Mouse (Mus musculus): ENCODE measurements around the gene Pex10. TPM values are rescaled to one million over a fixed set of nuclear protein-coding genes. Genes with fewer than 3 reads are reported as not detected.

Gene Pex10
- polyA plus RNA-seq, 2 experiments from 2014 or later = 9.7 to 10.4 TPM

DNA sequence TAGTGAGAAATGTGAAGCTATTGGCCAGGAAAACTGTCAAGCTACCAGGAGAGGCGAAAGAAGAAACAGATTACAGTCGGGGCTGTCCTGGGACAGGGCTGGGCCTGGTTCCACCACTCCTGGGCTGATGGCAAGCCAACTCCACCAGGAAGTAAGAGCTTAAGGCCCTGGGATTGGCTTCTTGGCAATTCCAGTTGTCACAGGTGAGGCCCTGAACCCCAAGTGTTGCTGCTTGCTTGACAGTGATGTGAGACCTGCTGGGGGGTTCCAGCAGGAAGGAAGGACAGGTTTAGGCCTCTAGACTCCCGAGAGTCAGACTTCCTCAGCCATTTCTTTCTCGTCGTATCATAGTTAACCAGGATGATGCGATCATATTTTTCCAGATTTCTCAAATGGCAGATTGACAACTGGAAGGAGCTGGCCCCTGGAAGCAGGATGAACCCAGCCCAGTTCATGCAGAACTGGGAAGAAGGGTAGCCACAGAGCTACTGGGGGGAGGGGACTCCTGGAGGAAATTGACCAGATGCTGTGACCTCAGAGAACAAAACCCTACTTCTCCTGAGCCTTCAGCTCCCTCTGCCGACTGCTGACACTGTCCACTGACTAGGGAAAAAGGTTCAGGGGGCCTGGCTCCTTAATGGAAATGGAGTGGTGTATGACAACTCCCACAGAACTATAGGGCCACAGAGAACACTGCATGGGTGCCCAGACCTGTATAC lies 26.8 kb downstream of the Pex10 start:
- ATAC-seq = no peak

DNA sequence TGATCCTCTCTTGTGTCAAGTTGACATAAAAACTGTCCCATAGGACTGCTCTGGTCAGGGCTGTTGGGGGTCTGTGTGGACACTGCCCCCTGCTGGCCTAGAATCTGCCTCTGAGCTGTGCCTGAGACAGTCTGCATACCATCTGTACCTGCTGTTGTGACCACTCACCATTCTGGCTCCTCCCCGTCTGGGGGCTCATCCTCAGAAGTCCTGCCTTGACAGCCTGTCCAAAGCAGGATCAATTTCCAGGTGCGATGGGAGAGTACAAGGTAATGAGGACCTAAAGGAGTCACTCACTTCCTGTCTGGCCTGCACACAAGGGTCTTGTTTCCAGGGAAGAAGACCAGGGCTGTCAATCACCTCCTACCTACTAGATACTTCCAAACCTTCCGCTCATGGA lies 27.7 kb downstream of the Pex10 start:
- ATAC-seq = peak; percentile 28

DNA sequence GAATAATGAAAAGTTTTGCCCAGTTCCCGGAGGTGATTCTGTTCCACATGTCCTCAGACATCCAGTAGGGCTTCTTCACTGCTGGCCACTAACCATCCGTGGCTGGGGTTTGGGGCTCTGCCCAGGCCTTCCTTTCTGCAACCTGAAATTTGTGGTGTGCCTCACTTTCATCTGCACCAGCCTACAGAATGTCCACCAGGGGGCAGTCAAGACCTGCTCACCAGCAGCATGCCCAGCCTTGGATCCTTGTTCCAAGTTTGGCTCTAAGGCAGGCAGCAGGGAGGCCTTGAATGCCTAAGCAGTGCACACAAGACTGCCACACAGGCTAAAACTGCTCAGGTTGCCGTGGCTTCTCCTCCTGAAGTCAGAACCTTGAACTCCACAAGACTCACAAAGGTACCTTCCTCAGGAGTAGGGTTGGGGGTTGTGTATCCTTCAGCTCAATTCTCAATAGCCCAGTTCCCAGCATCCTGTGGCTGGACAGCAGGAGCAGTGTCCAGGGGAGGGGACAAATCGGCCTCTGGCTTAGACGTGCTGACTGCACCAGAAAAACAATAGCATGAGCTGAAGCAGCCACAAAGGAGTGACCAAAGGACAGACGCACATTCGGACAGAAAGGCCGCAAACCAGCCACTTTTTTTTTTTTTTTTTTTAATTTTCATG lies 28.6 kb downstream of the Pex10 start:
- ATAC-seq = peak; percentile 86

DNA sequence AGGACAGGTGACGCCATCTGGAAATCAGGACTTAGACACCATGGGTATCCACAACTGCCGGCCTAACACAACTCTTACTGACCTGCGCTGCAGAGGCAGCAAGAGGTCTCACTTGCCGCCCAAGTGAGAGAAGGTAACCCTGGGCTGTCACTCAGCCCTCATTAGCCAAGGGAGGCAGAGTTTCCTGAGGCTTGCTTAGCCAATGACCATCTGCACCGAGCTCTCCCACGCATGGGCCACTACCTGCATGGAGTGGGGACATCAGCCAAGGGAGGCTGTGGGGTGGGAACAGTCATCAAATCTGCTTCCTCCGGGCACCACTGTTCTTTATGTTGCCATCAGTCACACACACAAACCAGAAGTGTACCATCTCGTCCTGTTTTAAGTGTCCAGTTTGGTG lies 29.2 kb downstream of the Pex10 start:
- no peak for ATAC-seq

DNA sequence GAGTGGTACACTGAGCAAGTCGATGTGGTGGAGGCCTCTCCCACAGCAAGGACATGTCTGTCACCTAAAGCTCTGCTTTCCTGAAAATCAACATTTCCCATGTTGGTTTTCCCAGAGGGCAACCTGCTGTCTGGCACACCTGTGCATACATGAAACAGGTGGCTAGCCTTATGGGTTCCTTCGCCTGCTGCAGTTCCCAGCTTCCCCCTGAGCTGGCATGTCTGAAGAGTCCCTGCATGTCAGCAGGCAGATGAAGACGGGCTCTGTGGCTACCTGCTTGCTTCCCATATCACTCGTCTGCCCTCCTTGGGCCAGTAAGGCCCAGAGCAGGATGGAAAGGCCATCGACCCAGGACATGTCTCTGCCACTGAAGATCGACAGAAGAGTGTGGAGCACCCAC lies 30.6 kb downstream of the Pex10 start:
- ATAC-seq = no peak

DNA sequence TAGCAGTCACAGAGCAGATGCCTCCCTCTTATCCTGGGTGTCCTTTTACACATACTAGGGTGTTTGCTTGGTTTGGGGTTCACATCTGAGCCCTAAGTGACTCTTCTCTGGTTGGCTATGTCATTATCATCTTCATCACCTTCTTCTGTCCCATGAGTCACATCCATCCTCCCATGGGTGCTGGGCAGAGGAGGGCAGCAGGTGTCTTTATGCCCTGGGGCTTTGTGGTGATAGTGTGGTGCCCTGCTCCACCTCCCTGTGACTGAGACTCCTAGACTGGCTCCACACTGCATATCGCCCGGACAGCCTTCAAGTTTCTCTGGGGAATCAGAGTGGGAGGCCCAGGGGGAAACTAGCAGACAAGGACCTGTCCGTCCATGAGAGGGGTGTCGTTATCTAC lies 31.8 kb downstream of the Pex10 start:
- no peak for ATAC-seq

DNA sequence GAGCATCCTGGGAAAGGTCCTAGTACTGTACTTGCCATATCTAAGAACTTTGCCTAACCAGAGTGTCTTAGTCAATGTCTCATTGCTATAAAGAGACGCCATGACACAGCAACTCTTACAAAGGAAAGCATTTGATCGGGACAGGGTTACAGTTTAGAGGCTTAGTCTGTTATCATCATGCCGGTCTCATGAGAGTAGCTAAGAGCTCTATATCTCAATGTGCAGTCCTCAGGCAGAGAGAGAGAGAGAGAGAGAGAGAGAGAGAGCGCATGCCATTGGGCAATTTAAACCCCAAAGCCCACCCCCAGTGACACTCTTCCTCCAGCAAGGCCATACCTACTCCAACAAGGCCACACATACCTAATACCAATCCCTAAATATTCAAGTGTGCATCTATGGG lies 41.1 kb downstream of the Pex10 start:
- ATAC-seq = no peak

DNA sequence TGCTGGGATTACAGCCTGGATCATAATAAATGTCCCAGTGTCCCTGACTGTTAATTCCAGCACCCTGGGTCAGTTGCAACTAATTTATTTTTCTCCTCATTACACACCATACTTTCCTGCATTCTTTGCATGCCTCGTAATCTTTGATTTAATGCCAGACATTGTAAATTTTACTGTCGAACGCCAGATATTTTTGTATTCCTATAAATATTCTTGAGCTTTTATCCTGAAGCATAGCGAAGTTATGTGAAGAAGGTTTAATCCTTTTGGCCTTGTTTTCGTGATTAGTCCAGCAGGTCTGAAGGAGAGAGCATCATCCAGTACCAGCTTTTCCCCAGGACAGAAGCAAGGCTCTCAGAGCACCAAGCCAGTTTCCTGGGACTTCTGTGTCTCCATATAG lies 42.7 kb downstream of the Pex10 start:
- ATAC-seq = no peak

DNA sequence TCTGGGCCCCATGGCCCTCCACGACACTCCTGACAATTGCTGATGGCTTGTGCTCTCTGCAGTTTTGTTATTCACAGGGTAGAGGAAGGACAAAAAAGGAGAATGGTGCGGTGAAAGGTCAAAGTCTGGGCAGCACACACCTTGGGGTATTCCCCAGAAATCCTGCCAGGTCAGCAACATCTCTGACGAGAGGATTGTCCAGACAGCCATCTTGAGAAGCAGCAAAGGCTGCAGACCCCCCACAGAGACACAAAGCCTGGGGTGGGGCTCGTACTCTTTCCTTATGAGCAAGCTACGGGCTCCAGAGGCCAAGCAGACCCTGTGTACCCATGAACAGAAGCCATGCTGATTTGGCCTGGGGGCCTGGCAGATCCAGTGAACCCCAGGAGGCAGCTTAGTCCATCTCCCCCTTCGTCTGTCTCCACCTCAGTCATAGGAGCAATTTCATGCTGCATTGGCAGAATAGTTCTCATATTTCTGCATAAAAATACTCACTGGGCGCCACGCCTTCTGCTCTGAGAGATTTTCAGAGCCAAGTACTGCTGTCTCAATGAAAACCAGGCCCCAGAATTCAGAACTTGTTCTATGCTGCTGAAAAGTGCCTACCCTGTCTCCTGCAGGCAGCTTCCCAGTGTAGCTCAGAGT lies 47.1 kb downstream of the Pex10 start:
- ATAC-seq = no peak

DNA sequence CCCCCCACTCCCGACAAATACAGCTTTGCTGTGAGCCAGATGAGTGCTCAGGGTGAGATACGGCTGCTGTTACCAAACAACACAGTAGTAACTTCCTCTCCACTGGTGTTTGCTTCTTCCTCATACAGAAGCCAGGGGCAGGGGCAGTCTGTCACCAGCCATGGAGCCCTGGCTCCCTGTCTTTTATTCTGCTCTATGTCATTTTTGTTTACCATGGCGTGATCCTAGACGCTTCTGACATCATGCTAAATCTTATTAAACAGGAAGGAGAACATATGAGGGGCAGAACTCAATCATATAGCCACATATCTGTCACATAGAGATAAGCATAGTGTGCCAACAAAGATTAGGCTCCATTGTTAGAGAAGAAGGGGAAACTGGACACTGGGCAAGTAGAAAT lies 49.8 kb downstream of the Pex10 start:
- no peak for ATAC-seq

DNA sequence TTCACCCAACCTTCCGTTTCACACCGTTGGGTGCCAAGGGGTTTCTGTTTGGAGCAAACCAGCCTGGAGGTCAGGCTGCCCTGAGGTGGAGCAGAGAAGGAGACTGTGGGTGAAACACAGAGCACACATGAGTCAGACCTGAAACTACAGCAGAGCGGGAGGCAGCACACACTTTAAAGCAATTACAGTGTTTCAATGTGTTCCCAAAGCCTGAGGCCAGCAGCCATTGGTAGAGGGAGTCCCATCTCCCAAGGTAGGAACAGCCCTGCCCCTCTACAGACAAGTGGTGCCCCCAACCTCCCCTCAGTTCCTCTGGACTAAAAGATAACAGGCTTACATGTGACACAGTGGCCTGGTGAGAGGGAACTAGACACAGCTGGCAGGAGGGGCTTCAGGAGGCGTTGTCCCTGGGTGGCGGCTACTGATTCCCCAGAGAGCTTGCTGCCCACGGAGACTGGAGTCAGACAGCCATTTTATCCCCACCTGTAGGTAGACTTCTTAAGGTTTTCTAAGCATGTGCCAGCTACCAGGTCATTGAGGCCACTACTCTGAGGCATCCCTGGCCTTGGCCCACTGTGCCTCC lies 50.7 kb downstream of the Pex10 start:
- ATAC-seq = no peak

DNA sequence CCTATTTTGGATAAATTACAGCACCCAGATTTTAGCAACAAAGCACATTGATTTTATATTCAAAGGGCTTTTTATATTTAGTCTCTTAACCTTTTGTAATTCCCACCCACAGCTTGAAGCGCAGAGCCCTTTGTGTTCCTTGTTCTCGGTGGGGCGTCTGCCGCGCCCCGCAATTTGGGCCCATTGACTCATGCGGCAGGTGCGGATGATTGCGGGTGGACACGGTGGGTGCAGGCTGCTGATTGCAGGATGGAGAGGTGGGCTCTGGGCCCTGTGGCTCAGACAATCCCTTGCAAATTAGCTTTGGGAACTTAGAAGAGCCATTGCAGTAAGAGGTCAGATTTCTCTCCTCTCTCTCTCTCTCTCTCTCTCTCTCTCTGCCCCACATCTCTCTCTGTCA lies 51.5 kb downstream of the Pex10 start:
- ATAC-seq = no peak

DNA sequence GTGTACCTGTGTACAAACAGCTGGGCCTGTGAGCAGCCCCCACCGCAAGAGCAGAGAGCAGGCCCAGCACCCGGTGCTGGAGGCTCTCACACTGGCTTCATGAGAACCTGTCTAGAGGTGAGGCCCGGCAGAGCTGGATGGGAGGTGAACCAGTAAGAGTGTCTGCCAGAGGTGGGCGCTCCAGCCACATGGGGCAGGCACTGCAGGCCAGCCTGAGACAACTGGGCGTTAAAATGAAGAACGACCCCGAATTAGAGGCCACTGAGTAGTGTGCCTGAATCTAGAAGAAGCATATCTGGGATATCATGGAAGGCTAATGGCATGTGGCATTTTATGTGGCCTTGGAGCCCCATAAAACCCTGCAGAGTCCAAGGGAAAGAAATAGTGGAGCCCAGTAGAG lies 53.2 kb downstream of the Pex10 start:
- no peak for ATAC-seq

DNA sequence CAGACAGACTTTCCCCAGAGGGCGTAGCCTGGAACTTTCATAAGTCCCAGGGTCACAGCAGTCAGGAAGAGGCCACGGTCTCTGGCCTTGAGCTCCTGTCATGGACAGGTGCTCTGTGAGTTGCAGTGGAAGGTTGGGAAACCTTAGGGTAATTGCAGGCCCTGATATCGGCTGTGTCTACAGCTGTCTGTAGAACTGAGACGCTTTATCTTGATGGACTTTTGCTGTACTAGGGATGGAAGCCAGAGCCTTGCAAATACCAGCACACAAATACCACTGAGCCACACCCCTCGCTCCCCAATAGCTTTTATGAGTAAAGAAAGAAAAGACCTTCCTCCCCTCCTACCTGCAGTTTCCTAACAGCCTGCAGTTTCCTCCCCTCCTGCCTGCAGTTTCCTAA lies 53.8 kb downstream of the Pex10 start:
- ATAC-seq = no peak

DNA sequence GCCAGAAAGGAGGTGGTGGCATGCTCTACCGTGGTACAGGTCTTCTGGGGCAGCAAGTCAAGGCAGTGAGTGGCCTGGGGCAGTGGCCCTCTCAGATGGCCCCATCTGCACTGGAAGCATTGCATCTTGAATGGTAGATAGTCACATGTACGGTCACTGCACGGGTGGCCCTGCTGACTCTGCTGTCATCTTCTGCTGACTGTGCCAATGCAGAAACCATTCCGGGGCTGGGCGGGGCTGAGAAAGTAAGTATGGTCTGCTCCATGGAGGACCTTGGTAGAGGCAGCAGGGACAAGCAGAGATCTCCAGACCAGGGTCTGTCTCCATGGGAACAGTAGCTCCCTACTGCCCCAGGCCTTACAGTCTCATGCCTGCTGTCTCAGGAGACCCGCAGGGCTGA lies 54.4 kb downstream of the Pex10 start:
- ATAC-seq = no peak

Other genes with a start within 250 kb of the Pex10 start
- not detected for gene Ttc34, start 229.6 kb upstream of the Pex10 start, polyA plus RNA-seq (2017; shearing (Covaris generic))
- not detected for gene Mmel1, start 197.4 kb upstream of the Pex10 start, polyA plus RNA-seq (2017; shearing (Covaris generic))
- 10 to 100 TPM in 1 of 2 experiments, 1 to 10 TPM in 1; 5.4 to 11.3 TPM for gene Fam213b, start 167.9 kb upstream of the Pex10 start, polyA plus RNA-seq (2017; shearing (Covaris generic))
- gene Tnfrsf14, start 138.5 kb upstream of the Pex10 start, polyA plus RNA-seq (2017; shearing (Covaris generic)) = 10 to 100 TPM; 12.0 to 22.3 TPM
- gene Hes5, start 106.1 kb upstream of the Pex10 start, polyA plus RNA-seq (2017; shearing (Covaris generic)) = under 1 TPM in 1 of 2 experiments, not detected in 1; 0.59 TPM
- gene Pank4, start 102.9 kb upstream of the Pex10 start, polyA plus RNA-seq (2017; shearing (Covaris generic)) = 10 to 100 TPM; 40.8 to 61.1 TPM
- gene Plch2, start 10.2 kb upstream of the Pex10 start, polyA plus RNA-seq (2017; shearing (Covaris generic)) = not detected
- 100 to 1,000 TPM in 1 of 2 experiments, 10 to 100 TPM in 1; 84.8 to 110 TPM for gene Rer1, start 19.4 kb downstream of the Pex10 start, polyA plus RNA-seq (2017; shearing (Covaris generic))
- 1 to 10 TPM; 1.9 to 4.5 TPM for gene Morn1, start 19.6 kb downstream of the Pex10 start, polyA plus RNA-seq (2017; shearing (Covaris generic))
- 10 to 100 TPM; 20.6 to 28.2 TPM for gene Ski, start 155.6 kb downstream of the Pex10 start, polyA plus RNA-seq (2017; shearing (Covaris generic))
- gene Faap20, start 182.8 kb downstream of the Pex10 start, polyA plus RNA-seq (2017; shearing (Covaris generic)) = 10 to 100 TPM; 50.4 to 58.5 TPM